Mouse (Mus musculus) ES-E14 (cell line): Measurements from ENCODE around the gene Coq4.

Experiments used
- MAFK ChIP-seq: IDR thresholded peaks from 2 replicates; pipeline ENCODE4 v1.6.1; 2014; ENCODE audit warnings: mild to moderate bottlenecking, low read depth, low read length, inconsistent platforms; ENCODE audit not compliant: insufficient read depth
- ZNF384 ChIP-seq: IDR thresholded peaks from 2 replicates; pipeline ENCODE4 v1.6.1; 2012; ENCODE audit warnings: low read depth, low read length, inconsistent platforms

- TF ChIP-seq ZNF384 (no peak), MAFK (no peak)
Measured at GRCm38 (mm10) chr2:29770162-29770561, 17.1 kb upstream of the Coq4 start.
